Mouse (Mus musculus): Measurements from ENCODE around the gene Ddr2. TPM values are rescaled to one million over a fixed set of nuclear protein-coding genes. Genes with fewer than 3 reads are reported as not detected.

Ddr2 gene
- polyA plus RNA-seq, 1 experiment from 2014 or later, result 38.6 TPM

- H3K4me3 ChIP-seq (replicated peaks), result no peak overlapping the region
- whole genome bisulfite sequencing, result 46% methylated on average over 6 of the region's 6 CpGs
- no peak for ATAC-seq
- H3K27ac ChIP-seq, result no peak overlapping the region
- H3K36me3 ChIP-seq, result no peaks in the 10 kb centered on the region
- no peak overlapping the region for H3K9ac ChIP-seq
- H3K27me3 ChIP-seq (replicated peaks), result no peaks in the 10 kb centered on the region
- peaks cover 9% of the 10 kb centered on the region; the same call in 1 of the 2 replicates for H3K4me1 ChIP-seq (replicated peaks)
- H3K4me2 ChIP-seq (replicated peaks), result no peak overlapping the region
- H3K9me3 ChIP-seq, result no peaks in the 10 kb centered on the region
These were observed 54.3 kb downstream of the Ddr2 start for GRCm38 (mm10) chr1:170056214-170056613.

GRCm38 (mm10) chr1:170052469-170053065, 58.0 kb downstream of the Ddr2 start:
- H3K27ac ChIP-seq, result no peak overlapping the region
- peaks cover 9% of the 10 kb centered on the region; the same call in 1 of the 2 replicates for H3K4me1 ChIP-seq (replicated peaks)
- ATAC-seq, result no peak
- H3K9me3 ChIP-seq, result no peaks in the 10 kb centered on the region
- H3K4me2 ChIP-seq (replicated peaks), result no peak overlapping the region
- no peaks in the 10 kb centered on the region for H3K36me3 ChIP-seq
- no peaks in the 10 kb centered on the region for H3K27me3 ChIP-seq (replicated peaks)
- 75% methylated on average over 1 of the region's 1 CpGs for WGBS
- no peak overlapping the region for H3K9ac ChIP-seq
- H3K4me3 ChIP-seq (replicated peaks), result no peak overlapping the region

- H3K4me1 ChIP-seq (replicated peaks), result peaks cover 6% of the 10 kb centered on the region; the same call in 1 of the 2 replicates
- no peaks in the 10 kb centered on the region for H3K27me3 ChIP-seq (replicated peaks)
- no peak overlapping the region for H3K4me2 ChIP-seq (replicated peaks)
- H3K4me3 ChIP-seq (replicated peaks), result no peak overlapping the region
- WGBS, result 60% methylated on average over 5 of the region's 5 CpGs
- no peak overlapping the region for H3K27ac ChIP-seq
- no peak overlapping the region for H3K9ac ChIP-seq
- no peak for ATAC-seq
- no peaks in the 10 kb centered on the region for H3K9me3 ChIP-seq
- no peaks in the 10 kb centered on the region for H3K36me3 ChIP-seq
These were observed 58.9 kb downstream of the Ddr2 start for GRCm38 (mm10) chr1:170051631-170052177.

- H3K9ac ChIP-seq, result no peak overlapping the region
- no peaks in the 10 kb centered on the region for H3K4me1 ChIP-seq (replicated peaks)
- no peaks in the 10 kb centered on the region for H3K27me3 ChIP-seq (replicated peaks)
- H3K4me3 ChIP-seq (replicated peaks), result no peak overlapping the region
- H3K27ac ChIP-seq, result no peak overlapping the region
- 76% methylated on average over 4 of the region's 4 CpGs for WGBS
- ATAC-seq, result no peak
- no peaks in the 10 kb centered on the region for H3K9me3 ChIP-seq
- no peaks in the 10 kb centered on the region for H3K36me3 ChIP-seq
- no peak overlapping the region for H3K4me2 ChIP-seq (replicated peaks)
These were observed 62.1 kb downstream of the Ddr2 start for GRCm38 (mm10) chr1:170048434-170048833.

- H3K4me3 ChIP-seq (replicated peaks), result no peak overlapping the region
- no peak overlapping the region for H3K4me2 ChIP-seq (replicated peaks)
- H3K9me3 ChIP-seq, result no peaks in the 10 kb centered on the region
- no peaks in the 10 kb centered on the region for H3K27me3 ChIP-seq (replicated peaks)
- 73% methylated on average over 9 of the region's 9 CpGs for WGBS
- H3K9ac ChIP-seq, result no peak overlapping the region
- ATAC-seq, result no peak
- H3K36me3 ChIP-seq, result no peaks in the 10 kb centered on the region
- no peaks in the 10 kb centered on the region for H3K4me1 ChIP-seq (replicated peaks)
- no peak overlapping the region for H3K27ac ChIP-seq
These were observed 65.7 kb downstream of the Ddr2 start for GRCm38 (mm10) chr1:170044726-170045471.

- Histone ChIP-seq H3K9me3 (no peaks in the 10 kb centered on the region), H3K4me1 (replicated peaks) (no peaks in the 10 kb centered on the region), H3K27ac (no peak overlapping the region), H3K27me3 (replicated peaks) (no peaks in the 10 kb centered on the region), H3K36me3 (no peaks in the 10 kb centered on the region), H3K4me3 (replicated peaks) (no peak overlapping the region), H3K9ac (no peak overlapping the region), H3K4me2 (replicated peaks) (no peak overlapping the region)
- no peak for ATAC-seq
These were observed 66.8 kb downstream of the Ddr2 start for GRCm38 (mm10) chr1:170043753-170044152.

- H3K36me3 ChIP-seq, result no peaks in the 10 kb centered on the region
- H3K4me2 ChIP-seq (replicated peaks), result no peak overlapping the region
- no peaks in the 10 kb centered on the region for H3K4me1 ChIP-seq (replicated peaks)
- no peak overlapping the region for H3K4me3 ChIP-seq (replicated peaks)
- no peaks in the 10 kb centered on the region for H3K9me3 ChIP-seq
- no peaks in the 10 kb centered on the region for H3K27me3 ChIP-seq (replicated peaks)
- no peak for ATAC-seq
- WGBS, result 87% methylated on average over 5 of the region's 5 CpGs
- H3K9ac ChIP-seq, result no peak overlapping the region
- no peak overlapping the region for H3K27ac ChIP-seq
These were observed 67.6 kb downstream of the Ddr2 start for GRCm38 (mm10) chr1:170042996-170043395.

GRCm38 (mm10) chr1:170039402-170039801, 71.2 kb downstream of the Ddr2 start:
- no peak overlapping the region for H3K27ac ChIP-seq
- H3K4me1 ChIP-seq (replicated peaks), result no peaks in the 10 kb centered on the region
- H3K27me3 ChIP-seq (replicated peaks), result no peaks in the 10 kb centered on the region
- H3K9ac ChIP-seq, result no peak overlapping the region
- ATAC-seq, result no peak
- H3K9me3 ChIP-seq, result no peaks in the 10 kb centered on the region
- H3K4me3 ChIP-seq (replicated peaks), result no peak overlapping the region
- 70% methylated on average over 4 of the region's 4 CpGs for WGBS
- no peak overlapping the region for H3K4me2 ChIP-seq (replicated peaks)
- H3K36me3 ChIP-seq, result no peaks in the 10 kb centered on the region

- Histone ChIP-seq H3K4me1 (replicated peaks) (no peaks in the 10 kb centered on the region), H3K27me3 (replicated peaks) (no peaks in the 10 kb centered on the region), H3K9me3 (no peaks in the 10 kb centered on the region), H3K4me2 (replicated peaks) (no peak overlapping the region), H3K4me3 (replicated peaks) (no peak overlapping the region), H3K36me3 (no peaks in the 10 kb centered on the region), H3K9ac (no peak overlapping the region), H3K27ac (no peak overlapping the region)
- WGBS, result 60% methylated on average over 3 of the region's 3 CpGs
- no peak for ATAC-seq
These were observed 75.0 kb downstream of the Ddr2 start for GRCm38 (mm10) chr1:170035575-170035974.

- Histone ChIP-seq H3K9me3 (no peaks in the 10 kb centered on the region), H3K9ac (no peak overlapping the region), H3K27ac (no peak overlapping the region), H3K4me3 (replicated peaks) (no peak overlapping the region), H3K27me3 (replicated peaks) (no peaks in the 10 kb centered on the region), H3K4me2 (replicated peaks) (no peak overlapping the region), H3K36me3 (no peaks in the 10 kb centered on the region), H3K4me1 (replicated peaks) (no peaks in the 10 kb centered on the region)
- WGBS, result 87% methylated on average over 4 of the region's 4 CpGs
- no peak for ATAC-seq
These were observed 75.6 kb downstream of the Ddr2 start for GRCm38 (mm10) chr1:170034961-170035360.

- ATAC-seq, result no peak
- Histone ChIP-seq H3K27me3 (replicated peaks) (no peaks in the 10 kb centered on the region), H3K27ac (no peak overlapping the region), H3K9ac (no peak overlapping the region), H3K36me3 (no peaks in the 10 kb centered on the region), H3K4me3 (replicated peaks) (no peak overlapping the region), H3K9me3 (no peaks in the 10 kb centered on the region), H3K4me1 (replicated peaks) (no peaks in the 10 kb centered on the region), H3K4me2 (replicated peaks) (no peak overlapping the region)
- WGBS, result 77% methylated on average over 3 of the region's 3 CpGs
These were observed 78.9 kb downstream of the Ddr2 start for GRCm38 (mm10) chr1:170031656-170032055.

- H3K4me3 ChIP-seq (replicated peaks), result no peak overlapping the region
- no peak for ATAC-seq
- no peak overlapping the region for H3K27ac ChIP-seq
- no peaks in the 10 kb centered on the region for H3K4me1 ChIP-seq (replicated peaks)
- no peaks in the 10 kb centered on the region for H3K36me3 ChIP-seq
- H3K27me3 ChIP-seq (replicated peaks), result no peaks in the 10 kb centered on the region
- H3K9me3 ChIP-seq, result peaks cover 14% of the 10 kb centered on the region
- 91% methylated on average over 3 of the region's 3 CpGs for WGBS
- no peak overlapping the region for H3K4me2 ChIP-seq (replicated peaks)
- H3K9ac ChIP-seq, result no peak overlapping the region
These were observed 95.8 kb downstream of the Ddr2 start for GRCm38 (mm10) chr1:170014784-170015183.
